Mouse (Mus musculus) testis, adult 2 months (tissue): ENCODE results near the gene 2410002F23Rik.

Source experiments
- CTCF ChIP-seq: fragments of 200-500 bp; IDR thresholded peaks from 2 replicates; pipeline ENCODE4 v1.5.1; 2012; ENCODE audit warnings: low read depth, mild to moderate bottlenecking, inconsistent platforms, low read length, moderate library complexity; ENCODE audit not compliant: control insufficient read depth, insufficient read depth, insufficient replicate concordance
- POLR2A ChIP-seq: fragments of 200-500 bp; IDR thresholded peaks from 2 replicates; pipeline ENCODE4 v1.6.1; 2012; ENCODE audit warnings: low read depth, mild to moderate bottlenecking, inconsistent platforms, low read length, moderate library complexity; ENCODE audit not compliant: control insufficient read depth

DNA sequence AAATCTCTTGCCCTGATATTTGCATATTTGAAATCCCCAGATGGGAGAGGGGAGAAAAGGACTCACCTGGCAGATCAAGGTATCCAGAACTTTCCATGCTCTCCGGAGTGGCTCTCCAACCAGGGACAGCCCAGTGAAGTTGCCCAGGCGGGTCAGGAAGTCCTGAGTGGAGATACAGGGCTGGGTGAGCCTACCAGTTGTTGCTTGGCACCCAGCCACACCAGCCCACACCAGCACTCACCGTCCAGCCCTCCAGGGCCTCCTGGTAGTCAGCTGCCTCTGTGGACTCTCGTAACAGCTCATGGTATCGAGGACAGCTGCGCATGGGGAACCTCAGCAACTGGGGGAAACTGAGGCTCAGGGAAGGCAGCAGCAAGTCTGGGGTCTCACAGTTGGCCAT is 8.4 kb downstream of the 2410002F23Rik start:
- TF ChIP-seq POLR2A (no peak), CTCF (no peak)
